Mouse (Mus musculus) embryonic stem cell, embryonic (primary cell): Measurements from ENCODE around the gene Mpp2.

Experiments
- CTCF ChIA-PET, 4 experiments: fragments of 300-600 bp in 2 of 4; fragments of 350-600 bp in 2 of 4; sonication (Branson Sonifier 250); formaldehyde crosslinking; loops; one replicate each; lab custom pipeline; 2022; ENCODE audit warnings: inconsistent platforms in 2 of 4; lab: Charles Lee
- POLR2A ChIA-PET, 4 experiments: fragments of 300-600 bp in 2 of 4; fragments of 350-600 bp in 2 of 4; sonication (Branson Sonifier 250); formaldehyde crosslinking; loops; one replicate each; lab custom pipeline; 2022; ENCODE audit warnings: antibody characterized with exemption in 4 of 4, inconsistent platforms in 1 of 4; lab: Charles Lee

Gene Mpp2

DNA sequence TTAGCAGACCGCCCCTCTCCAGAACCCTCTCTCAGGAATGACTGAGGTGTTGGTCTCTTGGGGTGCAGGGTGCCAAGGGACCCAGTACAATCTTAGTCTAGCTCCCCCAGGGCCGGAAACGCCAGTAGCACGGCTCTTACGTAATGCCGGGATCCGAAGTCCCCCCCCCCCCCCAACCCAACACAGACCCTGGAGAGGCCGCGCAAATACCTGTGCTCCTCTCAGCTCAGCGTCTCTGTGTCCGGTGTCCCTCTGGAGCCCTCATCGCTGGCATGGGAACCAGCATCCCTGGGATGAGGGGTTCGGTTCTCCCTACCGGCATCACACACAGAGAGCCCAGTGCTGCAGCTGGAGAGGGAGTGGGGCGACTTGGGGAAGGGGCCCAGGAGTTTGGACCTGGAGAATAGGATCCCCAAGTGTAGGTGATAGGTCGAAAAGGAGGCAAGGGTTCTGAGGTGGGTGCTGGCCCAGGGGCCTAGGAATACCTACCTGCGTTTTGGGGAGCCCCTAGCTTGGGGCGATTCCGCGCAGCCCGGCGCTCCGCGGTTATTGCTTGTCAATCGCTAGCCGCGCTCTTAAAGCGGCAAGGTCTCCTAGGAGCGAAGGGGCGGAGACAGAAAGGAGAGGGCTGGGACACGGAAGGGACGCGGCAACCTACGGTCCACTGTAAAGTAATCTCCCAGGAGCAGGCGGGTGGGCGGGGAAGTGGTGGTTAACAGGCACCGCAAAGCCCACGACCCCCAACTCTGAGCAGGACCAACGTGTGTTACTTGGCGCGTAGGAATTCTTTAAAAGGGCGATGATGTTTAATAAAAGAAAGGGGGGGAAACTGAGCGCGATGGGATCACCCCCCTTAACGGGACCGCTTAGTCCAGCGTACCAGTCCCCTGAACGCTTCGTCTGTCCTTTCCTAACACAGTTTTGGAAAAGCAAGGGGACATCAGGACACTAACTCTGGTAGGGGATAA is at the start of gene Mpp2:
TSS of gene Mpp2 (minus strand) at position 585 of the 968 bp plus-strand sequence.
- ChIA-PET POLR2A (interaction anchor here in 2 of 4 experiments (0.5 to 1.0 kb wide), 2 partner anchors 34 to 83 kb away, joined by 3 read pairs; no protein-coding TSS in a partner anchor), CTCF (interaction anchor here (0.6 to 1.9 kb wide), 11 partner anchors 8 to 178 kb away, joined by 3 to 6 read pairs (median 3); partner anchors contain the start of genes BC030867 (in 1 of the 4) and Pyy (in 1 of the 4))

DNA sequence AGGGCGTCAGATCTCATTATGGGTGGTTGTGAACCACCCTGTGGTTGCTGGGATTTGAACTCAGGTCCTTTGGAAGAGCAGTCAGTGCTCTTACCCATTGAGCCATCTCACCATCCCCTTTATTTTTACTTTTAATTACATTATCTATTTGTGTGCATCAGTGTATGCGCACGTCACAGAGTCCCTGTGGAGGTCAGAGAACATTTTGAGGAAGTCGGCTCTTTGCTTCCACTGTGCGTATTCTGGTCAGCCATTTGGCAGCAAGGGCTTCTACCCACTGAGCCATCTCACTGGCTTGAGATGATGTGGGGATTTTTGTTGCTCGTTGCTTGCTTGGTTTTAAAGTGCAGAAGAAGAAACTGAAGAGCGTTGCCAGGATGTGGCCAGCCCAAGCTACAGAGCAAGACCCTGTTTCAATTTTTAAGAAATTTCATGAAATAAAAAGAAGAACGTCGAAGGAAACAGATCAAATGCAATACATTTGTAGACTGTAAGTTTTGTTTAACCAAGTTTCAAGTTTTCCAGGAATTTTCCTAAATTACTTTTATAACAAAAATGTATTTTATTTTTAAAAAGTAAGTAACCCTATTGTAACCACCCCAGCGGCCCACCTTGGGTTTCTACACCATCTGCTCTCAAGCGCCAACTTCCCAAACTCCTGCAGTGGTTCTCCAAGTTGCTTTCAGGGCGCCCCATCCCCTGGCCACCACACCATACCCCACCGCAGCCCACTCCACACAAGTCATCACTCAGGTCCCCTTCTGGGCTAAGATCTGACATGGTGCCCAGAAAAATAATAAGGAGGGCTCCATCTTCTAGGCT is 49.5 kb upstream of the Mpp2 start:
- ChIA-PET POLR2A (interaction anchor here in 2 of 4 experiments (0.6 to 2.2 kb wide), 10 partner anchors 11 to 329 kb away, joined by 3 to 8 read pairs (median 4); partner anchors contain the start of genes Asb16 (in 1 of the 2), BC030867 (in 1 of the 2), Dusp3 (in 1 of the 2) and Hdac5 (in 1 of the 2)), CTCF (interaction anchor here (0.6 to 2.5 kb wide), 51 partner anchors 9 to 555 kb away, joined by 3 to 13 read pairs (median 3); partner anchors contain the start of genes BC030867 (in 2 of the 4), Cfap97d1 (in 1 of the 4), Fam171a2 (in 1 of the 4) and Ppy (in 1 of the 4))

GRCm38 (mm10) chr11:102134516-102134915 is 46.2 kb upstream of the Mpp2 start:
- POLR2A ChIA-PET: interaction anchor here (0.6 to 2.5 kb wide), 54 partner anchors 8 to 693 kb away, joined by 3 to 26 read pairs (median 4); partner anchors contain the start of genes Slc25a39 (in 3 of the 4), Pyy (in 2 of the 4), BC030867 (in 1 of the 4) and Cd300lg (in 1 of the 4)

GRCm38 (mm10) chr11:102117386-102117785 is 29.1 kb upstream of the Mpp2 start:
- POLR2A ChIA-PET: interaction anchor here in 3 of 4 experiments (0.6 to 1.4 kb wide), 6 partner anchors 10 to 23 kb away, joined by 3 to 5 read pairs (median 3); no protein-coding TSS in a partner anchor

More at GRCm38 (mm10) chr11:102134516-102134915, 46.2 kb upstream of the Mpp2 start:
- CTCF ChIA-PET: interaction anchor here (0.5 to 1.9 kb wide), 49 partner anchors 8 to 1852 kb away, joined by 3 to 13 read pairs (median 4); partner anchors contain the start of genes BC030867 (in 2 of the 4), Tmem101 (in 2 of the 4), Ppy (in 1 of the 4) and Pyy (in 1 of the 4)

DNA sequence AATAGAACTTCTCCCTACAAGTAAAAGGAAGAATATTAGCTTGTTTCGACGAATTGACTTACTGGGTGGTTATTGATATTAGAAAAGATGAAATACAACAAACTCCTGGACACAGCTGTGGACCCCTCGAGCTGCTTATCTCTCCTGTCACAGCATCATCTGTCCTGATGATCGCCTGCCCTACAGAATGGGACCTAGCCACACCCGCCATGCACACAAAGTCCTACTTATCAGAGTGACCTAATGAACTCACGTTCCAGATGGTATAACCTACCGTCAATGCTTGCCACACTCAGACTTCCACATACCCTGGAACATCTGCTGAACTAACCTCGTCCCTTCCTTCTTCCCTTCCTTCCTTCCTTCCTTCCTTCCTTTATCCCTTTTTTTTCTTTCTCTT is 27.9 kb upstream of the Mpp2 start:
- ChIA-PET CTCF (interaction anchor here in 2 of 4 experiments (0.6 to 0.7 kb wide), 2 partner anchors 49 to 55 kb away, joined by 3 to 5 read pairs; no protein-coding TSS in a partner anchor), POLR2A (interaction anchor here in 2 of 4 experiments (0.7 to 1.0 kb wide), 4 partner anchors 9 to 158 kb away, joined by 3 to 5 read pairs (median 4); partner anchors contain the start of gene Pyy (in 1 of the 2))

More at GRCm38 (mm10) chr11:102117386-102117785, 29.1 kb upstream of the Mpp2 start:
- CTCF ChIA-PET: interaction anchor here in 2 of 4 experiments (0.5 to 1.6 kb wide), 7 partner anchors 12 to 152 kb away, joined by 3 to 5 read pairs (median 3); no protein-coding TSS in a partner anchor

GRCm38 (mm10) chr11:102111576-102111975 is 23.3 kb upstream of the Mpp2 start:
- CTCF ChIA-PET: interaction anchor here in 1 of 4 experiments (1.6 kb wide), 1 partner anchor 27 kb away, joined by 3 read pairs; no protein-coding TSS in a partner anchor
- POLR2A ChIA-PET: interaction anchor here in 1 of 4 experiments (0.6 to 0.7 kb wide), 2 partner anchors 32 to 299 kb away, joined by 3 to 4 read pairs; no protein-coding TSS in a partner anchor

DNA sequence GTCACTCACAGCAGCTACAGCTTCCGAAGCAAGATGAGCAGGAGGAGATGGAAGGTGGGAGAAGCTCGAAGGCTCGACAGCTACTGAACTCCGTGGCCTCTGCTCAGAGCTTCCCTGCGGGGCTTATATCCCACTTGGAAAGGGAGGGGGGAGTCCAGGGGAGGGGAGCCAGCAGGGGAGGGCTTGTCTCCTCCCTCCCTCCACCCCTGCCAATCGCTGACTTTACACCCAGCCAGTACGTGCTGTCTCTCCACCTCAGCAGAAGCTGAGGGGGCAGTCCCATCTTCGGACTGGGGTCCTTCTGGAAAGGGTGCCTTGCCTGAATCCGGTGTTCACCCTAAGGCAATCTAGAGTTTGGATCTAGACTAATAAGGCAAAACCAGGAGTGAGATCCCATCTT is 19.4 kb upstream of the Mpp2 start, which contains the start of gene Pyy:
TSS of gene Pyy (minus strand) at position 101 of the 400 bp plus-strand sequence.
- POLR2A ChIA-PET: interaction anchor here in 3 of 4 experiments (0.6 to 2.9 kb wide), 15 partner anchors 8 to 209 kb away, joined by 3 to 26 read pairs (median 3); partner anchors contain the start of gene Tmem101 (in 2 of the 3)
- CTCF ChIA-PET: interaction anchor here (0.5 to 1.8 kb wide), 14 partner anchors 8 to 351 kb away, joined by 3 to 10 read pairs (median 4); partner anchors contain the start of genes BC030867 (in 1 of the 4) and Mpp2 (in 1 of the 4)

DNA sequence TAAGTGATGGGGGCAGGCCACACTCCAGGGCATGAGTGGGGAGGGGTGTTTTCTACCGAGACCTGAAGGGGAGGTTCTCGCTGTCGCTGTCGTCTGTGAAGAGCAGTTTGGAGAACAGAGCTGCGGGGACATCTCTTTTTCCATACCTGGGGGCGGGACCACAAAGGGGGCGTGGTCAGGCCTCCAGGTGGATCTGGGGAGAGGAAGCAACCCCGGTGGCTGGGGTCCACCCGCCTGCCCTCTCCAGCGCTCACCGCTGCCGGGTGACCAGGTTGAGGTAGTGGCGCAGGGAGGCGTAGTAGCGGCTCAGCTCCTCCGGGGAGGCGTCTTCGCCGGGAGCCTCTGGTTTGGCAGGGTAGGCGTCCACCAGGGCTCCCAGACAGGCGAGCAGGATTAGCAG is 18.6 kb upstream of the Mpp2 start:
- CTCF ChIA-PET: interaction anchor here (0.7 to 1.8 kb wide), 10 partner anchors 13 to 179 kb away, joined by 3 to 10 read pairs (median 4); partner anchors contain the start of genes BC030867 (in 1 of the 4) and Mpp2 (in 1 of the 4)
- POLR2A ChIA-PET: interaction anchor here in 2 of 4 experiments (1.1 to 2.9 kb wide), 7 partner anchors 8 to 178 kb away, joined by 3 to 26 read pairs (median 4); partner anchors contain the start of gene Tmem101 (in 1 of the 2)

DNA sequence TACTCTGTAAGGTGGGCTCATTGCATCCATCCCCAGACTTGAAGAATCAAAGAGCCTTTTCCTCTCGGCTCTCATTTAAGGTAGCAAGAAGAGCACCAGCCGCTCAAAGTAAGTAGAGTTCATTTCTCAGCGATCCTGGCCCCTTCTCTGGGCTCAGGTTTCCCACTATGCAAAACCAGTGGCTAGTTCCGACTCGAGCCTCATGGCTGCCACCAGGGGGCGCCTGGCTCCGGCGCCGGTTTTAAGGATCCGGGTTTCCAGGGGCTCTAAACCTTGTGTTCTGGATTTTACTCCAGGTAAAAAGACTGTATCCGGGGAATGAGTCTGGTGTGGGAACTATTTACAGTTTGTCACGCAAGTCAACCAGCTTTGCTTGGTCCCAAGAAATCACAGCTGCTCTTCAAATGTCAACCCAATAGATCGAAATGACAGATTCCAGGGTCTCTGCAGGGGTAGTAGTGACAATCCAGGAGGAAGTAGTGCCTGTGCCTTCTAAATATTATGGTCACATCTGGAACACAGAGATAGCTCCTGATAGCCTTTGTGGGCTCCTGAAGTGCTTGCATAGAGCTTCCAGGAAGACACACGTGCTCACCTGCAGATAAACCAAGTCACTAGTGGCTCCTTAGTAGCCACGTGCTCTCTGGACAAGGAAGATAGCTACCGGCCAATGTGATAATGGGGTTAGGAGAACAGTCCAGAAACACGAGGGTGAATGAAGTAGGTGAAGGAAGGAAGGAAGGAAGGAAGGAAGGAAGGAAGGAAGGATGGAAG is 14.4 kb upstream of the Mpp2 start:
- ChIA-PET POLR2A (interaction anchor here in 2 of 4 experiments (0.6 to 1.7 kb wide), 7 partner anchors 23 to 437 kb away, joined by 3 to 8 read pairs (median 4); no protein-coding TSS in a partner anchor), CTCF (interaction anchor here (0.5 to 2.3 kb wide), 32 partner anchors 9 to 422 kb away, joined by 3 to 13 read pairs (median 4); partner anchors contain the start of genes BC030867 (in 2 of the 4) and Tmem101 (in 2 of the 4))

- ChIA-PET CTCF (interaction anchor here in 3 of 4 experiments (1.0 to 2.3 kb wide), 8 partner anchors 10 to 147 kb away, joined by 3 to 13 read pairs (median 4); partner anchors contain the start of genes BC030867 (in 1 of the 3) and Tmem101 (in 1 of the 3)), POLR2A (interaction anchor here in 3 of 4 experiments (0.5 to 1.8 kb wide), 4 partner anchors 33 to 128 kb away, joined by 3 to 8 read pairs (median 5); partner anchors contain the start of gene Hdac5 (in 1 of the 3))
These were observed 12.9 kb upstream of the Mpp2 start, which contains the start of gene Ppy for GRCm38 (mm10) chr11:102101219-102101618. TSS of gene Ppy (minus strand) at chr11:102101319.

- CTCF ChIA-PET: interaction anchor here in 3 of 4 experiments (0.6 to 1.6 kb wide), 10 partner anchors 9 to 612 kb away, joined by 3 to 6 read pairs (median 4); no protein-coding TSS in a partner anchor
These were observed 8.6 kb upstream of the Mpp2 start for GRCm38 (mm10) chr11:102096887-102097391.

DNA sequence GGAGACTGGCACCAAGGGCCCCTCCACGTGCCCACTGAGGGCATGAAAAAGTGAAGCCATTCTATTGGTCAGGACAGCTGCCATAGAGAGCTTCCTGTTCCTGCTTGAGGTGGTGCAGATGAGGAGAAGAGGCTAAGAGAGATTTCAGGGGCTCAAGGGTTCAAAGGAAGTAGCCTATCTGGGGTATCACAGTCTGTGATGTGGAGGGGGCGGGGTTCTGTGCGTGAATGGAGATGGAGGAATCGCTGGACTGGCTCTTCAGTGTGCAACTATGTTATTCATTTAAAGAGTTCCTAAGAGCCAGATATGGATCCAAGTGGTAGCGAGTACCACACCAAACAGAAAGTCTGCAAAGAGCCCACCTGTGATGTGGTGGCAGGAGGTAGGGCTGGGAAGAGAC is 8.1 kb upstream of the Mpp2 start:
- POLR2A ChIA-PET: interaction anchor here in 3 of 4 experiments (0.6 to 1.6 kb wide), 13 partner anchors 9 to 1683 kb away, joined by 3 to 5 read pairs (median 3); partner anchors contain the start of genes Cfap97d1 (in 1 of the 3), Cntd1 (in 1 of the 3), Coa3 (in 1 of the 3) and G6pc3 (in 1 of the 3)
- CTCF ChIA-PET: interaction anchor here in 3 of 4 experiments (0.6 to 1.6 kb wide), 7 partner anchors 9 to 612 kb away, joined by 3 to 6 read pairs (median 4); no protein-coding TSS in a partner anchor

More at GRCm38 (mm10) chr11:102096887-102097391, 8.6 kb upstream of the Mpp2 start:
- POLR2A ChIA-PET: interaction anchor here (0.6 to 1.6 kb wide), 16 partner anchors 10 to 1683 kb away, joined by 3 to 5 read pairs (median 3); partner anchors contain the start of genes Cfap97d1 (in 1 of the 4), Cntd1 (in 1 of the 4), Coa3 (in 1 of the 4) and Tmem101 (in 1 of the 4)

DNA sequence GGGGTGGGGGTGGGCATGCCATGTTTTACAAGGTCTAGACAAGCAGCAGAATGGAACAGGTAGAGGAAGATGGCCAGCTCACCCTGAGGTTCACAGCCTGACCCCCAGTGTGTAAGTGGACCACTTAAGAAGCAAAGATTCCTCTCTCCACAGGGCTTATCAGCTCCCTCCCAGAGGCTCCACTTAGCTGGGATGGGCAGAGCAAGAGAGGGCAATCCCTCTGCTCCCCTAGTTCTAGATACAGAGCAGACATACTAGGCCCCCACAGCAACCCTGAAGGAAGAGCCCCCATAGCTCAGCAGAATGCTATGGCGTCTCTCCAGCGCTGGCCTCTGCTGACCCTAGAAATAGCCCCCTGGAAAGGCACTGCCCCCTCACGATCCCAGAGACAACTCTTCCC is 7.4 kb upstream of the Mpp2 start:
- ChIA-PET POLR2A (interaction anchor here in 2 of 4 experiments (0.6 to 1.6 kb wide), 10 partner anchors 8 to 1561 kb away, joined by 3 to 5 read pairs (median 3); partner anchors contain the start of genes G6pc3 (in 1 of the 2) and Tmem101 (in 1 of the 2)), CTCF (interaction anchor here in 1 of 4 experiments (0.7 to 1.6 kb wide), 2 partner anchors 8 to 392 kb away, joined by 3 to 6 read pairs; no protein-coding TSS in a partner anchor)
